Mouse (Mus musculus) naive thymus-derived CD4-positive, alpha-beta T cell, adult 2 months (primary cell): ENCODE measurements around the gene Nfkbil1.

Experiments used
- DNase-seq: peaks from one replicate; pipeline ENCODE4 v3.0.0-alpha.2; 2011; ENCODE audit warnings: low read depth

Gene Nfkbil1

DNA sequence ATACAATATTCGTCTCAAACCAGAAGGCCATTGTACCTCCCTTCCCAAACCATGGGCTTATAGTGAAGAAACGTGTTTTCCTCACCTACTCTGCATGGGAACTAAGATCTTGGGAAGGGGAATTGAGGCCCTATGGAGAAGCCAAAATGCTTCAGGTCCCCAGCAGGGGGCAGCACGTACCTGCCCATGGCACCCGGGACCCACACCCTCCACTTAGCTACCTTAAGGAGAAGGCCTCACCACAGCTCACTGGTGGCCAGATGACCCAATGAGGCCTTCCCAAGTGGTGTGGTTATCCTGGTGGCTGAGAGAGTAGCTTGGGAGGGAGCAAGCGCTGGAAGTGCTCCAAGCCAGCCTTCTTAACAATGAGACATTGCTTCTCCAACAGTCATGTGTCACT, 57.1 kb downstream of the Nfkbil1 start:
- DNase-seq: peak; percentile 90

GRCm38 (mm10) chr17:35175968-35176367, 59.6 kb downstream of the Nfkbil1 start, which contains the start of gene Aif1:
TSS of gene Aif1 (minus strand) at chr17:35176068.
- DNase-seq: no peak

GRCm38 (mm10) chr17:35175382-35175781, 60.2 kb downstream of the Nfkbil1 start:
- DNase-seq: no peak

GRCm38 (mm10) chr17:35174201-35174977, 61.2 kb downstream of the Nfkbil1 start:
- DNase-seq: peak; percentile 51

DNA sequence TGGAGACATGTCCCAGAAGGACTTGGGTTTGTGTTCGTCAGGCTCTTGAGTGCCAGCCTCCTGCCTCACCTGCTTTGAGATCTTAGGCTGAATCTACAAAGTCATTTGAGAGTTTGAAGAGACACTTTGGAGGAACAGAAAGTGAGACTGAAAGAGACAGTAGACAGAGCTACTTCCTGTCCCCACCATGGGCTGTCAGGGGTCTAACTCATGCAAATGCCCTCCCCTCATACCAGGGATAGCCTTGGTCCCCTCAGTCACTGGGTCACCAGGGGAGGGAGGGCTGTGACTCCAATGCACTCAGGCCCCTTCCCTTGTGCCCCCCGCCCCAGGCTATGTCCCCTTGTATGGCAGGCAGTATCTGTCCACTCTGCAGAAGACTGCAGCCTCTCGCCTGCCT, 62.3 kb downstream of the Nfkbil1 start:
- DNase-seq: peak; percentile 76

GRCm38 (mm10) chr17:35172445-35173234, 63.0 kb downstream of the Nfkbil1 start:
- peak; percentile 80 for DNase-seq
